Mouse (Mus musculus): Measurements from ENCODE around the gene Apex1. TPM values are rescaled to one million over a fixed set of nuclear protein-coding genes. Genes with fewer than 3 reads are reported as not detected.
A peak's percentile ranks its signal among the peaks of the same experiment; 100 is the strongest.

Gene Apex1
- polyA plus RNA-seq, 1 experiment = 57.6 TPM

DNA sequence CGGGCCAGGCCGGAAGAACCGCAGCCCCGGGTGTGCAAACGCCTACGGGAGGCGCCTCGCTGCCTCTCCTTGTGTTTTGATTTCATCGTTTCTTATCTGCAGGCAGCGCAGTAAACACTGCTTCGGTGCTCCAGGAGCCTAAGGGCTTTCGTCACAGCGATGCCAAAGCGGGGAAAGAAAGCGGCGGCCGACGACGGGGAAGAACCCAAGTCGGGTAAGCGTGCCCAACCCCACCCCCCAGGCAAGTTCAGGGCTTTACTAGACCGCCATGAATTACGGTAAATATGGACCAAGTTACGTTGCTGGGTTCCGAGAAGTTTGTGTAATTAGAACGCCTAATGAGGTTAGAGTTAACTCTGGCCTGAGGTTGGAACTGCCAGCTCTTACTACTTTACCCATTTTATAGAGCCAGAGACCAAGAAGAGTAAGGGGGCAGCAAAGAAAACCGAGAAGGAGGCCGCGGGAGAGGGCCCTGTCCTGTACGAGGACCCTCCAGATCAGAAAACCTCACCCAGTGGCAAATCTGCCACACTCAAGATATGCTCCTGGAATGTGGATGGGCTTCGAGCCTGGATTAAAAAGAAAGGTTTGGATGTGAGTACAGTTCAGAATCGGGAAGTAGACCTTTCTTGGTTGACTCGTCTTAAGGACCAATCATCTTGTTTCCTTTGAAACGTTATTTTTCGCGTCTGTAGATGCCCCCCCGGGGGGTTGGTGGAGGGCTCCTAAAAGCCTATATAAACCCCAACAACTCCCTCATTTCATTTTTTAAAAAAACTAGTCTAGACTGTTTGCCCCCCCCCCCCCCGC, 548 bp downstream of the Apex1 start:
- TF ChIP-seq POLR2A (IDR thresholded peaks at IDR 0.05; ENCODE audit: extremely low read depth, insufficient read depth, low read length) (0 out of 2 replicates have a peak, but pooled peaks have one; percentile 19), CTCF (IDR thresholded peaks at IDR 0.05; ENCODE audit: extremely low read depth, insufficient read depth, low read length) (no peak)
- no peak overlapping the region for H3K27ac ChIP-seq (ENCODE audit: insufficient read depth, low read length)
- H3K4me1 ChIP-seq (ENCODE audit: control insufficient read depth, insufficient read depth, low read length) = peaks cover 2% of the 10 kb centered on the region; the same call in 1 of the 2 replicates
- H3K4me3 ChIP-seq (ENCODE audit: insufficient read depth, low read length) = peak overlapping the region; percentile 57

DNA sequence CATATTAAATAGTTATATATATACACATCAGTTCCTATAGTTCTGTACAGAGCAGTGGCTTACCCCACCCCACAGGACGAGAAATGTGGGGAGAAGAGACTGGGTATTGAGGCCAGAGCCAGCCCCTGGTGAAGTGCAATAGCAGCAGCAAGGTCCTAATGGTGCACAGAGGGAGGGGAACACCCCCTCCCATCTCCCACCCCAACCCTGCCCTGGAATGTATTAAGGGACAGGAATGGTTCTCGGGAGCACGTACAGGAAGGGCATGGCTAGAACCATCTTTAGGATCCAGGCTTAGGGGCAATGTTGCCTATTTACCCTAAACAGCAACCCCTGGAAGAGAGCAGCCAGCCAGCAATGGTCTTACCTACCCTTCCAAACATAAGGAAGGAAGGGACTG, 2.6 kb downstream of the Apex1 start:
- H3K4me3 ChIP-seq (ENCODE audit: insufficient read depth, low read length) = no peak overlapping the region
- no peak overlapping the region for H3K27ac ChIP-seq (ENCODE audit: insufficient read depth, low read length)
- TF ChIP-seq POLR2A (IDR thresholded peaks at IDR 0.05; ENCODE audit: extremely low read depth, insufficient read depth, low read length) = no peak
- no peak for TF ChIP-seq CTCF (IDR thresholded peaks at IDR 0.05; ENCODE audit: extremely low read depth, insufficient read depth, low read length)
- H3K4me1 ChIP-seq (ENCODE audit: control insufficient read depth, insufficient read depth, low read length) = peaks cover 2% of the 10 kb centered on the region; the same call in 1 of the 2 replicates

DNA sequence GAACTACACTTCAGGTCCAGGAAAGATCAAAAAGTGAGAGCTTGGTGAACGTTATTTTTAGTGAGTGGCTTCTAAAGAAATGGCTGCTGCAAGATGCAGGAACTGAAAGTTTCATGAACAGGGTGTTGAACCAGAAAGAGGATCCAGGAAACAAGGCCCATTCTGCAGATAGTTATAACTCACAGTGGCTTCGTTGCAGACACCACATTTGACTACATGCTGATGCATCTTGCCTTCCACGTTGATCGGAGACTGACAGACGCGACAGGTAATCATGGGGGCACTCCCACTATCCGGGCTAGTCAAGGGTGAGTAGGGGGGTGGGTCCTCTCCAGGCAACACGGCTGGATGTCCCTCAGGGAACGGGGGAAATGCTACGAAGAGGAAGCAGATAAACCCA, 5.2 kb downstream of the Apex1 start:
- peaks cover 2% of the 10 kb centered on the region; the same call in 1 of the 2 replicates for H3K4me1 ChIP-seq (ENCODE audit: control insufficient read depth, insufficient read depth, low read length)
- no peak for TF ChIP-seq CTCF (IDR thresholded peaks at IDR 0.05; ENCODE audit: extremely low read depth, insufficient read depth, low read length)
- TF ChIP-seq POLR2A (IDR thresholded peaks at IDR 0.05; ENCODE audit: extremely low read depth, insufficient read depth, low read length) = no peak
- peak overlapping the region; percentile 61 for H3K4me3 ChIP-seq (ENCODE audit: insufficient read depth, low read length)
- peak overlapping the region; percentile 82 for H3K27ac ChIP-seq (ENCODE audit: insufficient read depth, low read length)

DNA sequence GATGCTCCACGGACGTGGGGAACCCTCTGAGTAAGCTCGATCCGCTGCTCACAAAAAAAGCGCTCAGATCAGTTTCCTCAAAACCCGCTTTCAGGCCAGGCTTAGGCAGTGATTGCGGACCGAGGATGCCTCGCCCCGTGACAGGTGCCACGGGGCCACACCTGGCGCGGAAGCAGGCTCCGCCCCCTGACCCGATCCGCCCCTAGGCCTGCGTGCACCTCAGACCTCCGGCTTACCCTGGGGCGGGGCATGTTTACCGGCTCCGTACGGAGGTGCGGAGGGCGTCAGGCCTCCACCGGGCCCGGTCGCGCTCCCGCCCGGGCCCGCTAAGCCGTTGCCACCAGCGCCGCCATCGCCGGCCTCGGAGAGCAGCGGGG, 5.6 kb downstream of the Apex1 start:
- H3K4me3 ChIP-seq (ENCODE audit: insufficient read depth, low read length) = peak overlapping the region; percentile 61
- H3K4me1 ChIP-seq (ENCODE audit: control insufficient read depth, insufficient read depth, low read length) = peaks cover 2% of the 10 kb centered on the region; the same call in 1 of the 2 replicates
- no peak for TF ChIP-seq POLR2A (IDR thresholded peaks at IDR 0.05; ENCODE audit: extremely low read depth, insufficient read depth, low read length)
- peak overlapping the region; percentile 82 for H3K27ac ChIP-seq (ENCODE audit: insufficient read depth, low read length)

DNA sequence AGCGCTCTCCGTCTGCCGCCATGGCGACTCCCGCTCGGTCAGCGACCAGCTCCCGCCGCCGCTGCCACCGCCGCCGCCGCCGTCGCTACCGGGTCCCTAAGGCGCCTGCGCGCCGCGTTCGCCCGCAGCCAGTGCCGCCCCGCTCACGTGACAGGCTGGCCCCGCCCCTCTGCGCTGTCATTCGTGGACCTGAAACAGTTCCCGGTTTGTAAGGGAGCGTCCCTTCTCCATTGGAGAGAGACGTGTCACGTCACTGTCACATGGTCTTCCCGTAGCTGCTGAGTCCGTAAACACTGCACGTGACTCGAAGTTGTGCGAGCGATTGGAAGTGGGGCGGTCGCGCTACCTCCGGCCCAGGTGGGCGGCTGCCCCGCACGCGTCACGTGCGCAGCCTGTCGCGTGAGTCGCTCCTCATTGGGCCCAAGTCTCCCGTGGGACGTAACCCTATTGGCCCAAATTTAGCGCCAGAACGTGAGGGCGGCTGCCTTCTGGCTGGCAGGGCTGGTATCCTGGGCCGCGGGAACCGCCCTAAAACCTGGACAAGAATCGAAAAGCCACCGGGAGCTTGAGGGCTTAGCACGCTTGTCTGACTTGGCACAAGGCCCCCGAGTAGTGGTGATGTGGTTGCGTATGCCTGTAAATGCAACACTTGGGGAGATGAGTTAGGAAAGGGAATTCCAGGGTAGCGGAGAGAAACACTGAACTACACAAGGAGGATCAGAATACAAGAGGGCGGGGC, 6.2 kb downstream of the Apex1 start, which contains the start of the genes Pip4p1 and Pnp:
Gene Pip4p1 (minus strand): TSS at position 103 of the 739 bp plus-strand sequence.
Gene Pnp (plus strand): TSS at position 329 of the 739 bp plus-strand sequence.
- TF ChIP-seq CTCF (IDR thresholded peaks at IDR 0.05; ENCODE audit: extremely low read depth, insufficient read depth, low read length) (no peak), POLR2A (IDR thresholded peaks at IDR 0.05; ENCODE audit: extremely low read depth, insufficient read depth, low read length) (peak; percentile 53; the same call in 1 of the 2 replicates)
- Histone ChIP-seq H3K4me3 (ENCODE audit: insufficient read depth, low read length) (peak within 1 kb of the TSS; percentile 61), H3K4me1 (ENCODE audit: control insufficient read depth, insufficient read depth, low read length) (peaks cover 2% of the 10 kb centered on the region; the same call in 1 of the 2 replicates), H3K27ac (ENCODE audit: insufficient read depth, low read length) (peak within 1 kb of the TSS; percentile 82)

DNA sequence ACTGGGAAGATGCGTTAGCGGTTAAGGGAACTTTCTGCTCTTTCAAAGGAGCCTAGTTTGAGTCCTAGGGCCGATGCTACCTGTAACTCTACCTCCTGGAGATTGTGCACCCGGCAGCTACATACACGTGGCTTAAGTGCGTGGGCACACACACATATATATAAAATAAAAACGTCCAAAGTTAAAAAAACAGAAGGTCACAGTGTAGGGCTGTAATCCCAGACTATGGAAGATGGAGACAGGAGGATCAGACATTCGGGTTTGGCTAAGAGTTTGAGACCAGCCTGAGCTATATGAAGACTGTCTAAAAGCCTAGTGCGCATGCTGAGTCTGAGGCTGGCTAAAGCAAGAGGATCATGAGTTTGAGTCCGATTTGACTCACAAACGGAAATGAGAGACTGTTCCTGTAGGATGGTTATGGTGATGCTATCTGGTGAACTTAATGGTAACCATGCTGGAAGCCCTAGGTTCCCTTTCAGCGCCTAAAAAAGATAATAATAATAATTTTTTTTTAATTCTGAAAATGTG, 6.8 kb downstream of the Apex1 start:
- TF ChIP-seq CTCF (IDR thresholded peaks at IDR 0.05; ENCODE audit: extremely low read depth, insufficient read depth, low read length) (no peak), POLR2A (IDR thresholded peaks at IDR 0.05; ENCODE audit: extremely low read depth, insufficient read depth, low read length) (no peak)
- Histone ChIP-seq H3K4me1 (ENCODE audit: control insufficient read depth, insufficient read depth, low read length) (peaks cover 2% of the 10 kb centered on the region; the same call in 1 of the 2 replicates), H3K4me3 (ENCODE audit: insufficient read depth, low read length) (peak overlapping the region; percentile 61), H3K27ac (ENCODE audit: insufficient read depth, low read length) (peak overlapping the region; percentile 18; the same call in 1 of the 2 replicates)

DNA sequence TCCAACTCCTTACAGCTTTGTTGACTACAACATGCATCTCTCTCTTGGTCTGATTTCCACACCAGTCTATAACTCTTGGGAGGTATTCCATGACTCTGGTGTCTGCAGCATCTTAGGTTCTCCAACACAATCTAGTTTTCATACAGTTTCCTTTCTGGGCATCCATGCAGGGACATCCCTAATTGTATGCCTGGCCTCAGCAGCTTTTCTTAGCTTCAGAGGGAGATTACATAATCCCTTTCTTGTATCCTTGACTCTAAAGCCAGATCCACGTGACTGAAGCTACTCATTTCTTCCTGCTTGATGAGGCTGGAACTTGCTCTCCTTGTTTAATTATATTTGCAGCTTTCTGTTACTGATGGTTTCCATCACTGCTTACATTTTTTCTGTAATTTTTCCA, 11.9 kb downstream of the Apex1 start:
- Histone ChIP-seq H3K4me3 (ENCODE audit: insufficient read depth, low read length) (no peak overlapping the region), H3K4me1 (ENCODE audit: control insufficient read depth, insufficient read depth, low read length) (no peaks in the 10 kb centered on the region; the same call in 1 of the 2 replicates), H3K27ac (ENCODE audit: insufficient read depth, low read length) (no peak overlapping the region)
- TF ChIP-seq POLR2A (IDR thresholded peaks at IDR 0.05; ENCODE audit: extremely low read depth, insufficient read depth, low read length) (no peak), CTCF (IDR thresholded peaks at IDR 0.05; ENCODE audit: extremely low read depth, insufficient read depth, low read length) (no peak)

DNA sequence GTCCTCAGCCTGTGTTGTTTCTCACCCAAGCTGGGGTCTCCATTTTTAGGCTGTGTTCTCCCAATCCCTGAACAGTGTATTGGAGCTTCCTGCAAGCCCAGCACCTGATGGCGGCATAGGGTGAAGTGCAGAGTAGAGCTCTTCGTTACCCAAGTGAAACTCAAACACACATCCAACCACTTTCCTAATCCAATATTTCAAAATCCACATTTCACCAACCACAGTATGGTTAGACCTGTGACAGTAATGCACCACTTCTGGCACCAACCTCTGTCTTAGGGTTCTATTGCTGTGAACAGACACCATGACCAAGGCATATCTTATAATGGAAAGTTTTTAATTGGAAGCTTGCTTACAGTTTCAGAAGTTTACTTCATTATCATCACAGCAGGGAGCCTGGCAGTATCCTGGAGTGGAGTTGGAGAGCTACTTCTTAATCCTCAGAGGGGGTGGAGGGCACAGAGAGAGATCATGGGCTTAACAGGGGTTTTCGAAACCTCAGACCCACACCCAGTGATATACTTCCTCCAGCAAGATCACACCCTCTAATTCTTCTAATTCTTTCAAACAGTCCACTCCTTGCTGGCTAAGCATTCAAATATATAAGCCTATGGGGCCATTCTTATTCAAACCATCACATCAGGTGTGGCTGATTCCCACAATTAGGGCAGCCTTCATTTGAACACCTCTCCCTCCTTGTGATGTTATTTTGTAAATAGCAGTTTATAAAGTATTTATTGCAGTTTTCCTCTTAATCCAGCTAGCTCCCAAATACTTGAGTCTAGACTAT, 13.5 kb downstream of the Apex1 start:
- no peak overlapping the region for H3K27ac ChIP-seq (ENCODE audit: insufficient read depth, low read length)
- no peak for TF ChIP-seq CTCF (IDR thresholded peaks at IDR 0.05; ENCODE audit: extremely low read depth, insufficient read depth, low read length)
- no peak for TF ChIP-seq POLR2A (IDR thresholded peaks at IDR 0.05; ENCODE audit: extremely low read depth, insufficient read depth, low read length)
- no peak overlapping the region for H3K4me3 ChIP-seq (ENCODE audit: insufficient read depth, low read length)
- H3K4me1 ChIP-seq (ENCODE audit: control insufficient read depth, insufficient read depth, low read length) = no peaks in the 10 kb centered on the region

DNA sequence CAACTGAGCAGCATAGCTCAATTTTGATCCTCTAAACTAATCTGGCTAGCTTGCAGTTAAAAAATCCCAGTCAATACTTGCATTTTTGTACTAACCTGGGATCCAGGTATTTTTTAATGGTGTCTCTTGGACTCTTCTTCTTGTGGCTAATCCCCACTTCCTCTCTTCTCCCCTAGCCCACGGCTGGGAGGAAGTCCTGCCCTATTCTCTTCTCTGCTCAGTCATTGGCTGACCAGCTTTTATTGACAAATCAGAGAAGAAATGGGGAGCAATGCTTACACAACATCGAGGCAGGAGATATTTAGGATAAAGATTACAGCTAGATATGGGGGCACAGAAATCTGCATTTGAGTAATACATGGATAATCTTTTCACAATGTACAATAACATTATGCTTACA, 14.2 kb downstream of the Apex1 start:
- Histone ChIP-seq H3K4me1 (ENCODE audit: control insufficient read depth, insufficient read depth, low read length) (no peaks in the 10 kb centered on the region), H3K4me3 (ENCODE audit: insufficient read depth, low read length) (no peak overlapping the region), H3K27ac (ENCODE audit: insufficient read depth, low read length) (no peak overlapping the region)
- TF ChIP-seq CTCF (IDR thresholded peaks at IDR 0.05; ENCODE audit: extremely low read depth, insufficient read depth, low read length) = no peak
- TF ChIP-seq POLR2A (IDR thresholded peaks at IDR 0.05; ENCODE audit: extremely low read depth, insufficient read depth, low read length) = no peak
